Mouse (Mus musculus) splenic B cell, adult 2 months (primary cell): Measurements from ENCODE around the gene Tmem44.
A peak's percentile ranks its signal among the peaks of the same experiment; 100 is the strongest.

Experiments
- DNase-seq: peaks from one replicate; pipeline ENCODE4 v3.0.0-alpha.2; 2011; ENCODE audit warnings: low read depth, low spot score
- H3K27me3 ChIP-seq: 2 replicates; pipeline ENCODE4 v1.6.1; 2012; ENCODE audit warnings: mild to moderate bottlenecking, low read length, moderate library complexity, mixed read lengths; ENCODE audit not compliant: control insufficient read depth, poor library complexity, insufficient read depth, severe bottlenecking
- H3K36me3 ChIP-seq: 2 replicates; pipeline ENCODE4 v1.6.1; 2012; ENCODE audit warnings: mild to moderate bottlenecking, low read length, moderate library complexity, mixed read lengths; ENCODE audit not compliant: control insufficient read depth, poor library complexity, insufficient read depth, severe bottlenecking

Tmem44 gene

DNA sequence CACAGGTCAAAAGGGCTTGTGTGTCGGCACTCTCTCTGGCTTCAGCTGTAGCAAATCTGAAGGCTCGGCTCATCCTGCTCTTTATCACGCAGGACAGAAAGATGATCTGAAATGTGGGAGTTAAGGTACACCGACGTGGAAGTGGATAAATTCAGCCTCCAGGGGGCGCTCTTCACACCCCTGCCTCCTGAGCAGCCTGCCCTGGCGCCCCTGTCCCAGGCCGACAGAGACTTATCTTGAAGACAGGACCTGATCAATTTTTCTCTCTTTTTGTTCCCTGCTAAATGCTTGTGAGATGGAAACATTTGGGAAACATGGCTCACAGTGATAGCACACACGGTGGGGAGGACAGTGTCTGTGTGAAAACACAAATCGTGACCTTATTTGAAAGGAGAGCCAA lies 11.2 kb downstream of the Tmem44 start:
- DNase-seq = peak; percentile 77
- H3K27me3 ChIP-seq = no peaks in the 10 kb centered on the region

DNA sequence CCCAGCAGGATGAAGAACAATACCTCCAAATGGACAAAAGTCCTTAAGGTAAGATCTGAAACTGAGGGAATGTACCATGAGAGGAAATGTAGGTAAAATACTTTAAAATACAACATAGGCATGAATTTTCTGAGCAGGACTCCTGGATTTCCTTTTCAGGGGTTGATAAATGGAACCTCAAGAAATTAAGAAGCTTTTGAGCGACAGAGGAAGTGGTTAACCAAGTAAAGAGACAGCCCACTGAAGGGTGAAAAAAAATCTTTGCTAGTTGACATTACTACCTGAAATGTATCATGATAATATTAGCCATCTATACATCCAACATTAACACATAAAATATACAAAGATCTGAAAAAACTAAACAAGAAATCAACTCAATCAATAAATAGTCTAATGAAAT lies 15.6 kb downstream of the Tmem44 start:
- Histone ChIP-seq H3K36me3 (no peaks in the 10 kb centered on the region), H3K27me3 (no peaks in the 10 kb centered on the region)
- peak; percentile 56 for DNase-seq

More for the DNA sequence above, 11.2 kb downstream of the Tmem44 start:
- H3K36me3 ChIP-seq = no peaks in the 10 kb centered on the region

DNA sequence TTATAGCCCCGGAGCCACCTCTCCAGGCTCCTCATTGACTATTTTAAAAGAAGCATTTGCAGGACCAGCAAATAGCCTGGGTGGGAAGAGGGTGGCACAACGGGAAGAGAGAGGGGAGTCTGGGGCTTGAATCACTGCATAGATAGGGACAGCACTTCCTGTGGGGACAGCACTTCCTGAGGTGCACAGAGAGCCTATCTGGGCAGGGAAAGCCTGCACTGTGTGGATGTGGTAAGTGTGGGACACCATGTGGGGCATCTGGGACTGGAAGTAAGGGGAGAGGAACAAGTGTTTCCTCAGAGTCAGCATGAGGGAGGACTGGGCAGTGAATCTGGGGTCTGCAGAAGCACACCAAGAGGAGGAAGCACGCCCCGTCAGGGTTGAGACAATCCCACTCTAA lies 17.1 kb downstream of the Tmem44 start:
- Histone ChIP-seq H3K27me3 (no peaks in the 10 kb centered on the region), H3K36me3 (no peaks in the 10 kb centered on the region)
- no peak for DNase-seq

DNA sequence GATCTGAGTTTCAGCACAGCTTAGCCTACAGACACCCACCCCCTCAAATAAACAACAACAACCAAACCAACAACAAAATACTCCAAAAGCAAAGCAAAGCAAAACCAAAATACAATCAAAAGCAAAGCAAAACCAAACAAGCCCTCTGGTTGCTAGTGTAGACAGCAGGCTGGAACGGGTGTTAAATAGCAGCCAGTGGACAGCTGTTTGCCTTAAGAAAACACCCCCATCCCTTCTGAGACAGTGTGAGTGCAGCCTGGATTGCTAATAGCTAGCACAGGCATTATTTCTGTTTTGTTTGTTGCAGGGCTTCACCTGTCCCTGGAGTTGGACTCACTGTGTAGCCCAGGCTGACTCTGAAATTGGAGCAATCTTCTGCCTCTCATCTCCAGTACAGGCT lies 17.7 kb downstream of the Tmem44 start:
- Histone ChIP-seq H3K27me3 (no peaks in the 10 kb centered on the region), H3K36me3 (no peaks in the 10 kb centered on the region)
- no peak for DNase-seq

DNA sequence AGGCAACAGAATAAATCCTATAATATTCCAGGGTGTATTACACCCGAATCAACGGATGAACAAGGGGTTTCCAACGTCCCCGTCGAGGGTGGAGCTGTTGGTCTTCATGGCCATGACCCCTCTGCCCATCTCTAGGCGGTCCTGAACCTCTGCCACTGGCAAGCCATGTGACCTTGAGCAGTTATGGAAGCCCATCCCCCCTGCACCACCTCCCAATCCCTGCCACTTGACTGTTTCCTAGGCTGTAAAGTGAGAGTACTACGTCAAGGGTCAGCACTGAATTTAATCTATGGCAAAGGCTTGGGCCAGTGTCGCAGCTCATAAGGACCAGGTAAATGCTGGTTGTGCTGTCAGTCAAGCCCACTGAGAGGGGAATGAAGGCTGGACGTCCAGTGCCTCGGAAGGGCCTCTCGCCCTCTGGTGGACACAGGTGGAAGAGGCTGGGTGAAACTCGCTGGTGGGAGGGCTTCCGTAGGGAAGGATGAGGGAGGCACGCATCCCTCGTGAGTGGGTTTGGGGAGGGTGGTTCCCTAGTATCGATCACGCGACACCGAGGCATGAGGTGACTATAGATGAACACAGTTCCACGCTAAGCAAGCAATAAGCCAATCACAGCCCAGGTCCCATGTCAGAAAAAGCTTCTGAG lies 18.8 kb downstream of the Tmem44 start:
- peak; percentile 70 for DNase-seq
- Histone ChIP-seq H3K27me3 (no peaks in the 10 kb centered on the region), H3K36me3 (no peaks in the 10 kb centered on the region)

DNA sequence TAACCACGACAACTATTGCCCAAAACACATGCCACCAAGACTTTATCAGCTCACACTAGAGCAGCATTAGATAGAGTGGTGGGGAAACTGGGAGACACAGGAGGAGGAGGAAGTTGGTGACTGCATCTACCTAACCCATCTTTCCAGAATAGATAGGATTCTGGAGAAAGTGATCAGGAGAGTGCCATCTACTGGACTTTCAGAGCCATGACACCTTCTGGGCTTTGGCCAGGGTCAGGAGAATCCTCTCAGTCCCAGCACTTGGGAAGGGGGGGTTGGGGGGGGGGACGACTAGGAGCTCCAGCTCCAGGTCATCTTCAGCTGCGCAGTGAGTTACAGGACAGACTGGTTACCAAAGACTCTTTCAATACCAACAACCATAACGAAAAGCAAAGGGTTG lies 19.8 kb downstream of the Tmem44 start:
- DNase-seq = peak; percentile 35
- no peaks in the 10 kb centered on the region for H3K27me3 ChIP-seq
- H3K36me3 ChIP-seq = no peaks in the 10 kb centered on the region

DNA sequence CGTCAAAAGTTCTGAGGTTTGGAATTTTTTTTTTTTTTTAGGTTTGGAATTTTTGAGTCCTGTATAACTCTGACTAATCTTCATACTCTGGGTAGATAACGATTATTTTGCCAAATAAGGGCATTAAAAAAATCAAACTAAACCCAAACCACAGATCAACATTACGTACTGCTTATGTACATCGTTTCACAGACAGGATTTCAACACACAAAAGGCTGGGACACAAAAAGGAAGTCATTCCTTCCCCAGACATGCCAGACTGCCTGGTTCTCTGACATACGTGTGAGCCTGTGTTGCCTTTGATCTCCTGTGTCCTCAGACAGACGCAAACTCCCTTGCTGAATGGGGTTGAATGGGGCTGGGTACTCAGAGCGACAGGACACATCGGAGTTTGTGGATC lies 22.3 kb downstream of the Tmem44 start:
- H3K27me3 ChIP-seq = no peaks in the 10 kb centered on the region
- no peaks in the 10 kb centered on the region for H3K36me3 ChIP-seq

DNA sequence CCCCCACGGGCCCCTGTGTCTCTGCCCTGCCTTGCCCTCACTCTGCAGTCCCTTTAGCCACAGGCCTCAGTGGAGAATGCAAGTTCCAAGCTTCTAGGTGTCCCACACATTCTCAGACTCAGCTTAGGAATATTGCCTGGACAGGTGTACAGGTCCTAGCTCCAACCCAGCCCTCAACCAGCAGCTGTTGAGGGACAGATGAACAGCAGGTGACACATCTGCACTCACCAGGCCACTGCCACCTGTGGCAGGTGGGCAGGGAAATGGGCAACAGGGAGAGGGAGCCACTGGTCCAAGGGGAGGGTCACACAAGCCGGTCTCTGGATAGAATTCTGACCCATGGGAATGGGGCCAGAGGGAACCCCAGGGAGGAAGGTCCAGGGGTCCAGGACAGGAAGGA lies 22.8 kb downstream of the Tmem44 start:
- DNase-seq = no peak
- no peaks in the 10 kb centered on the region for H3K27me3 ChIP-seq
- H3K36me3 ChIP-seq = no peaks in the 10 kb centered on the region

More for the DNA sequence above, 22.3 kb downstream of the Tmem44 start:
- DNase-seq = no peak

DNA sequence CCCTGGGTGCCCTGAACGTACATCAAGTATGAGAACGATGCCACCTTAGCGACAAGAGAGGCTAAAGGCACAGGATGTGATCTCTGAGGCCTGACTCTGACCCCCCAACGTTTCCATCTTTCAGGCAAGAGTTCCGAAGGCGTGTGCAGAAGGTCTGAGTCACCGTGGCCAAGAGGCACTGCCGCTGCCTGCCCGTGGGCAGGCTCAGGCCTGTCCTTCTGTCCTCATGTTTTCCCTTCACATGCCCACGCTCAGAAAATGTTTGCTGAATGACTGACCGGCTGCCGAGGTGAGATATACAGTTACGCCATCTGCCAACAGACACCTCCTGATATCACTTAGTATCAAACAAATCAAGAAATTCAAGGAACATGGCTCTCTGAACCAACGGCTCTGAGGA lies 24.9 kb downstream of the Tmem44 start:
- no peaks in the 10 kb centered on the region for H3K27me3 ChIP-seq
- H3K36me3 ChIP-seq = no peaks in the 10 kb centered on the region
- DNase-seq = no peak

DNA sequence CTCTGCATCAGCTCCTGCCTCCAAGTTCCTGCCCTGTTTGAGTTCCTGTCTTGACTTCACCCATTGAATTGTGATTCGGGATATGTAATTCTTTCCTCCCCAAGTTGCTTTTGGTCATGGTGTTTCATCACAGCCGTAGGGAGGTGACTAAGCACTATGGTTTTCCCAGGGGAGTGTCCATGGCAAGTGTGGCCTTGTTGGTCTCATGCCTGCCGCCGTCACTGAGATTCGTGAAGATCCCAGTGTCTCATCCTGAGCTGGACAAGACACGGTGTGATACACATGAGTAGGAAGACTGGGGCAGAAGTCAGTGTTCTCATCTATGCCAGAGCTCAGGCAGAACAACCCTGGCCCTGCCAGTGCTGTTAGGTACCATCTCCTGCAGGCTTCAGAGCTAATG lies 26.2 kb downstream of the Tmem44 start:
- DNase-seq = no peak
- Histone ChIP-seq H3K36me3 (no peaks in the 10 kb centered on the region), H3K27me3 (no peaks in the 10 kb centered on the region)

DNA sequence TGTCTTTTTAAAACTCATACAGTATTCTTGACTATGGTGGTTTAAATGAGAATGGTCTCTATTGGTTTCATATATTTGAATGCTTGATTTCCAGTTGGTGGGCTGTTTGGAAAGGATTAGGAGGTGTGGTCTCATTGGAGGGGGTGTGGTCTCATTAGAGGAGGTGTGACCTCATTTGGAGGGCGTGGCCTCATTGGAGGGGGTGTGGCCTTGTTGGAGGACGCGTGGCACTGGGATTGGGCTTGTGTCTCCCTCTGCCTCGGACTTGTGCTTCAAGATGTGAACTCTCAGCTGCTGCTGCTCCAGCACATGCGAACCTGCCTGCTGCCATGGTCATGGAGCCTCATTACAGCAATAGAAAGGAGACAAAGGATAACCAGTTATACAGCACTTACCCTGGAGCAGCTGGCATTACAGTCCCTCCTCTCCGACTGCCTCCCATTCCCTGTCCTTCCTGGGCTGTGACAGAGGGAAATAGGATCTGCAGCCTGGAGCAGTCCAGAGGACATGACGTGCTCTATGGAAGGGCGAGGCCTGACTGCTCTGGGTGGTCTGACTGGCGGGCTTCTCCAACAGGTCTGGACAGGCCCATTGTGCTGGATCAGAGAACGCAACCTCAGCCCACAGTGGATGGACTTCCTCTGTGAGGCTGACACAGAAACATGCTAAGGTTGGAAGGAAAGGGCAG lies 28.2 kb downstream of the Tmem44 start:
- DNase-seq = no peak
- H3K36me3 ChIP-seq = no peaks in the 10 kb centered on the region
- no peaks in the 10 kb centered on the region for H3K27me3 ChIP-seq

DNA sequence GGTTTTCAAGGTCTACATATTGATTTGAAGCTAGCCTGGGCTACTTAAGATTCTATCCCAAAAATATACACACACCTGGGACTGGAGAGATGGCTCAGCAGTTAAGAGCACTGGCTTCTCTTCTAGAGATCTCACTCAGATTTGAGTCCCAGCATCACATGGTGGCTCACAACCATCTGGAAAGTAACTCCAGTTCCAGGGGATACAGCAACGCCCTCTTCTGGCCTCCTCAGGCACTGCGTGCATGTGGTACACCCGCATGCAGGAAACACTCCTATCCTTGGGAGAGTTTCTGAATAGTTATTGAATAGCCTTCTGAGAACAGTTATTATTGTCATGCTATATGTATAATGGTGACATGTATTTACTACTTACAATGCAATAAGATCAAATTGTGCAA lies 29.5 kb downstream of the Tmem44 start:
- Histone ChIP-seq H3K36me3 (no peaks in the 10 kb centered on the region), H3K27me3 (no peaks in the 10 kb centered on the region)
- peak; percentile 27 for DNase-seq

DNA sequence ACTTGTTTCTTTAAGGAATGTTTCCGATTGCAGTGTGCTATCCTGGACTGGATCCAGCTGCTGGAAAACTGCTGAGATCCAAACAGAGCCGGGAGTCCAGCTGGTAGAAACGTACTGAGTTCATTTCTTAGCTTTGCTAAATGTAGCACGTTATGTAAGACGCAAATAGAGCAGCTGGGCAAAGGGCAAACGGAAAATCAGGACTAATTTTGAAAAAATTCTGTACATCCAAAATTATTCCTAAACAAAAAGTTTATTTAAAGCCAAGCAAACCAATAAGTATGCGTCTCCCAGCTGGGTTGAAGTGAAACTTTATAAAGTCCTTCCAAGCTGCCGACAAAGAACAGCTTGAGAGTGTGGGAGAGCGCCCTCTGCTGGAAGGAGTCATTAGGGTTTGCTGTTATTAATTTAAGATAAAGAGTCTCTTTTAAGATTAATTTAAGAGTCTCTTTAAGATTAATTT lies 30.2 kb downstream of the Tmem44 start:
- Histone ChIP-seq H3K27me3 (no peaks in the 10 kb centered on the region), H3K36me3 (no peaks in the 10 kb centered on the region)
- peak; percentile 87 for DNase-seq

DNA sequence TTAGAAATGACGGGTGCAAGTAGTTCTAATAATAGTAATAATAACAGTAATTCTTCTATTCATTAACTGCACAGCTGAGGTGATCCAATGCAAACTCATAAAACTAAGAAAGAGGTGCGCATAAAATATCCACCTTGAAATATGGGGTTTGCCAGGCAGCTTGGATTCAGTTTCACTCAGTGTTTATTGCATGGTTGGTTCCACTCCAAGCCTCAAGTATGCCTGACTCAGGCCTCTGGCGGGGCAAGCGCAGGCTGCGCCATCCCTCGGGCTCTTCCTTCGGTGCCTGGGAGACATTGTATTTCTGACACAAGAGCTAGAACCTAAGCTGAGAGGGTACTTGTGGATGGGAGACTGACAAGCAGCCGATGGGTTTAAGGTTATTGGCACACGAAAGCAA lies 32.0 kb downstream of the Tmem44 start:
- H3K36me3 ChIP-seq = no peaks in the 10 kb centered on the region
- H3K27me3 ChIP-seq = no peaks in the 10 kb centered on the region
- DNase-seq = no peak

DNA sequence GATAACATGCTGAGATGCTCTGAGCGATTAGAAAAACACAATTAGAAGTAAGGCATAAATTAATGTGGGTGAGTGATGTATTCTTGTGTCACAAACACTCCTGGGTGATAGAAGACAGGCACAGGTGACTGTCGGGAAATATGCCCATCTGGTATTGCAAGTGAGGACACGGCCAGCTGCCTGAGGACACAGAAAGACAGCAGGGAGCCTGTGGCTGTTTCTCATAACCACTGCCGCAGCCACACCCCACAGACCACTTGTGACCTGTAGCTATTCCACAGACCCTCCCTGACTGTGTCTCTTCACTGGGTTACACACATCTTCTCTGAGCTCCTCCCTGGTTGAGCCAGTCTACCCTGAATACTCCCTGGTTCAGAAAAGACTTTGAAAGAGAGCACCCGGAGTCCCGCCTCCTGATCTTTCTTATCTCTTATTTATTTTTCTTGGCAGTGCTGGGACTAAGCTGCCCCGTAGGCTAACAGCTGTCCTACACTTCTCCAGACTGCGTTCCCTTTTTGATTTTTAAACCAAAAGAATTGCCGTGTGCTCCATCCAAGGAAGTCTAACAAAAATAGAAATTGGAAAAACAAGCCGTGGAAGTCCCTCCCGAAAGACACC lies 32.9 kb downstream of the Tmem44 start:
- Histone ChIP-seq H3K27me3 (no peaks in the 10 kb centered on the region), H3K36me3 (no peaks in the 10 kb centered on the region)
- no peak for DNase-seq
